Mouse (Mus musculus) erythroblast, embryonic 14.5 days (primary cell): ENCODE measurements around the gene Arid5b.

ENCODE experiments used
- GATA1 ChIP-seq: IDR thresholded peaks from 2 replicates; pipeline ENCODE4 v1.6.1; 2012; ENCODE audit warnings: low read length, inconsistent platforms, mixed read lengths
- TAL1 ChIP-seq: IDR thresholded peaks from 3 replicates; pipeline ENCODE4 v1.6.1; 2012; ENCODE audit warnings: low read length, inconsistent platforms, mixed read lengths

DNA sequence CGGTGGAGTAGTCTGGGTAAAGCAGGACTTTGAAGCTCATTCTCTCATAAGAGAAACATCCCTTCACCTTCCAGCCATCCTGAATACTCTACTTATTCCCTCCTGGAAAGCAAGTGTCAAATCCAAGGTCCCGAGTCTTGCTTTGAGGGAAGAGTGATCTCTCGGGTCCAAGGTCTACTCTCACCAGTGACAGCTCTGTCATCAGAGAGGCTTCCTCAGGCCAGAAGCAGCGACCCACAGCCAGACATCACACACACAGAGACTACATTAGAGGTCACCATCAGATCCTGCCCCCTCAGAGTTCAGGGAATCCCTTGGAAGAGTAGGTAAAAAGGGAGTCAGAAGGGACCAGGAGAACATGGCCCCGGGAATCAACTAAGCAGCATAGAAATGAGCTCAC is 140.4 kb downstream of the Arid5b start:
- no peak for TF ChIP-seq GATA1
- no peak for TF ChIP-seq TAL1
